Mouse (Mus musculus) fibroblast of lung, adult 2 months (primary cell): ENCODE results near the gene Tmem14c.

ENCODE experiments used
- DNase-seq: peaks from one replicate; pipeline ENCODE4 v3.0.0-alpha.2; 2011; ENCODE audit warnings: low read depth

Gene Tmem14c

GRCm38 (mm10) chr13:41008946-41009345 lies 7.1 kb upstream of the Tmem14c start:
- DNase-seq: no peak

DNA sequence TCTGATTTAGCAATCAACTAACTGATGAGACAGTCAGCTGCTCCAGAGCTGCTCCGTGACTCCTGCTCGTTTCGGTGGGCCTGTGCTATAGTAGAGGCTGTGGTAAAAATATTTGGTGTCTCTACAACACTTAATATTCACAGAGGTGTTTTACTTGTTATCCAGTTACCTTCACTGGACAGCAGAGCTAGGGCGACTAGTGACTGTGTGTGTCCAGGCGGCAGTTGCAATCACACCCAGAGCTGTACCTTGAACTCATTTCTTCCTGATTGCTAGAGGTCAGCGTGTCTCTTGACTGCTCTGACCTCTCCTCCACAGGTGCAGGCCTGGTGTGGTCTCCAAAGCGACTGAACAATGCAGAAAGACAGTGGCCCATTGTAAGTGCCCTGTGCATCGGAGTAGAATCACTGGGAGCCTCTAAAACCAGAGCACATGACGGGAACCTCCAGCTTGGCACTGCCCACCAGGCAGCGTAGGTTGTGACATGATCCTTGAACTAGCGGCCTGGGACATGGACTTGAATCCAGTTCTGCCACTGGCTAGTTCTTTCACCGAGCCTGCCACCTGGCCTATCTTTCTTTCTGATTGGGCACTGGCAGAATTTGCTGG lies 809 bp downstream of the Tmem14c start:
- no peak for DNase-seq

- DNase-seq: no peak
Observed at GRCm38 (mm10) chr13:41017832-41018231, 1.7 kb downstream of the Tmem14c start.

DNA sequence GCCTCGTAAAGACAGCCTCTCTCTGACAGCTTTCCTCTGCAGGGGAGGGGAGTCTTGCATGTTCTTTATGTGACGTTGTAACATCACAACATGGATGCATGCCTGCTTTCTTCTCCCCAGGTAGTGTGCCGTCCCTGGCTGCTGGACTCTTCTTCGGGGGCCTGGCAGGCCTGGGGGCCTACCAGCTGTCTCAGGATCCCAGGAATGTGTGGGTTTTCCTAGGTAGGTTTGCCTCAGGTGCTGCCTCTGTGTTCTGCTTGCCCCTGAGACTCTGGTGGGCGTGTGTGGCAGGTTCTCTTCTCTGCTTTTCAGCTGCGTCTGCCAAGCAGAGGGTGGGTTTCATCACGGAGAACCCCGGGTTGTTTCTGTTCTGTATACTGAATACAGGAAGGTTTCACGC lies 2.1 kb downstream of the Tmem14c start:
- DNase-seq: no peak

- no peak for DNase-seq
Observed at GRCm38 (mm10) chr13:41018756-41019591, 2.9 kb downstream of the Tmem14c start.

DNA sequence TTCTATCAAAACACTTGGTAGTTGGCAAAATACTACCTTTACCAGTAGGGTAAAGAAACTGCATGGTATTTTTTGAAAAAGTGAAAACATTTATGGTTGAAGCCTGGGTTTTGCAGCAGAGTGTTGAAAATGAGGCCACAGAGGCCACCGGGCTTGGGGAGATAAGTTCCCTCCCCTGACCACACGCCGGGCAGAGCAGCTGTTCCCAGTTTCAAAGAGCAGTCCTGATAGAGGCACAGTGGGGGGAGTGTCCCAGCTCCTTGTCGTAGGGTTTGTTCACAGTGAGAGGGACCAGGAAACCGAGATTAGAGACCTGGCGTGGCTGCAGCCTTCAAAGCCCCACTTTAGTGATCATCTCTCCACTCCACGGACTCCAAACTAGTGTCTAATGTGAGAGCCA lies 4.4 kb downstream of the Tmem14c start:
- DNase-seq: no peak

DNA sequence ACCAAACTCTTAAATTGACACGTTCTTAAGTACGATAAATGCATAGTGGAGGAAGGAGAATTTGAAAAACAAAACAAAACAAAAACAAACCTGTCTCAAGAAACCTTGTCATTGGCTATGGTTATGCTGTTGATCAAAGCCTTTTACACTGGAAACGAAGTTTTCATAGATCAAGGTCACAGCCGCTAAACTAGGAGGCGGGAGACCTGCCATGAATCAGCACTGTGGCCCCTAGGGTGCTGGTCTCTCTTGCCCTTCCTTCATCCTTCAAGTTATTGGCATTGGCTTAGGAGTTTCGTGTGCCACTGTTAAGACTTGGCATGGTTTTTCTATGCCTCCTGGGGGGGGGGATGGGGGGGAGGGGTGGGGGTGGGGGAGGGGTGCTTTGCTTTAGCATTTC lies 5.5 kb downstream of the Tmem14c start:
- no peak for DNase-seq

DNA sequence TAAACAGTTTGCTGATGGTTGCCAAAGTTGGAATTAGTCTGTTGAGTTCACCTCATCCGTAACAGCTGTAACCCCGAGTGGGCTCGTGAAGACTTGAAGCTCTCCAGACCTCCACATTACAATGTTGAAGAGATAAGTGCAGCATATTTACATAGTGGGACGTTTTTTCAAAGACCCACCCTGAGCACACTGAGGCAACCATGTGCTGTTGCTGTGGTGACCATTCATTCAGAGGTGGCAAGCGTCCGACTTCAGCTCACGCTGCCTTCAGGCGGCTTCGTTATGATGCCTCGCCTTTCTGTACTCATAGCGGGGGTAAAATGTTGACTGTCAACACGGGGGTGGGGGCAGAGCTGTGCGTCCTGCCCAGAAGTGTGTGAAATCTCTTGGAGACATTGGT lies 6.0 kb downstream of the Tmem14c start:
- DNase-seq: no peak

DNA sequence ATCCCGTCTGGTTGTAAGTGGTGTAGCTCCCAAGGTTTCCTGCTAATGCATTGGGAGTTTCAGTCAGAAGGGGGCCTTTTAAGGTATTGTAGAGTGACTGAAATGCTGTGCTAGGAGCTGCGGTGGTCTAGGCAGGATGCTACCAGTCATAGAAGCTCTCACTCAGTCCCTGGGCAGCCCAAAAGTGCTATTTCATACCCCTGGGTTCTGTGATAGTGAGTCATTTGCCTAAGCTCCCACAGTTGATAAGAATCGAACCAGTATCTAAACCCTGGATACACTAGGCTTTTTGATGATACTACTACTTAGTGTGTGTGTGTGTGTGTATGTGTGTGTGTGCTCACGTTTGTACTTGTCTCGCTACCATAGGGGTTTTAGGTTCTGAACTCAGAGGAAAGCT lies 14.0 kb downstream of the Tmem14c start:
- DNase-seq: no peak

- DNase-seq: no peak
Observed at GRCm38 (mm10) chr13:41042511-41042910, 26.4 kb downstream of the Tmem14c start.

- no peak for DNase-seq
Observed at GRCm38 (mm10) chr13:41045901-41046300, 29.8 kb downstream of the Tmem14c start.

- DNase-seq: no peak
Observed at GRCm38 (mm10) chr13:41047280-41047679, 31.2 kb downstream of the Tmem14c start.

DNA sequence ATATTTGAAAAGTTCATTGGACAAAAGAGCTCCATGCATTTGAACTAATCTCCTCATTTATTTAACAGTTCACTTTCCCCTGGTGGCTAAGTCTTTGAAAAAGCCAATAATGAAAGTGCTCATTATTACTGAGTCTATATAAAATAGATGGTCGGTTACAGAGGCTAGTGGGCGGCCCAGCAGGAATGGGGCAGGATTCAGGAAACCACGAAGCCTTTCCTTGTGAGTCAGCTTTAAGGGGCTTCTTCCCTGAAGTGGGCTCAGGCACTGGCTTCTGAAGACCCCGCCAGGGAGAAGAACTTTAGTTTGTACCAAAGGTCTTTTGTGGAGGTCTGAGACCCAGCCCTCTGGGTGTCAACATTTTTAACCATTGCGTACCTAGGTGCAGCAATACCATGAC lies 35.9 kb downstream of the Tmem14c start:
- no peak for DNase-seq

DNA sequence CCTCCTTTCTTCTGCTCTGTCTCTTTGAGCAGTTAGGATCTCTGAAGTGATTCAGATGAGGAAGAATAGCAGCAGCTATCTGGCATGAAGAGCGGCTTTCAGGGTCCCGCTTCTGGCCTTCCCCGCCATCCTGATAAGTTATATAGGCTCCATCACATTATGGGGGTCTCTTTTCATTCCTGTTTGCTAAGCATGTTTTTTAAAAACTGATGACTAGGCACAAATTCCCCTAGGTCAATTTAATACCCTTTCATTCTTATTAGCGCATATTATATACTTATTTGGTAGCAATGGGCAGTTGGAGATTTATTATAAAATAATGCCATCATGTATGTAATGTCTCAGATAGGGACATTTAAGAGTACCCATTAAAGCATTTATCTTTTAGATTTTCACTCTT lies 51.5 kb downstream of the Tmem14c start:
- DNase-seq: no peak

- no peak for DNase-seq
Observed at GRCm38 (mm10) chr13:41071617-41072016, 55.5 kb downstream of the Tmem14c start.
